Mouse (Mus musculus) ZHBTc4 (cell line): ENCODE measurements around the gene Dcun1d2.
A peak's percentile ranks its signal among the peaks of the same experiment; 100 is the strongest.
"Not testable (repeated sequence)": the region's sequence is repeated elsewhere in the genome, so short reads cannot be mapped to it uniquely, and the experiment has no call there.

ENCODE experiments used
- DNase-seq: peaks from one replicate; pipeline ENCODE4 v3.0.0-alpha.2; 2011; ENCODE audit warnings: low read depth, low spot score

Gene Dcun1d2

DNA sequence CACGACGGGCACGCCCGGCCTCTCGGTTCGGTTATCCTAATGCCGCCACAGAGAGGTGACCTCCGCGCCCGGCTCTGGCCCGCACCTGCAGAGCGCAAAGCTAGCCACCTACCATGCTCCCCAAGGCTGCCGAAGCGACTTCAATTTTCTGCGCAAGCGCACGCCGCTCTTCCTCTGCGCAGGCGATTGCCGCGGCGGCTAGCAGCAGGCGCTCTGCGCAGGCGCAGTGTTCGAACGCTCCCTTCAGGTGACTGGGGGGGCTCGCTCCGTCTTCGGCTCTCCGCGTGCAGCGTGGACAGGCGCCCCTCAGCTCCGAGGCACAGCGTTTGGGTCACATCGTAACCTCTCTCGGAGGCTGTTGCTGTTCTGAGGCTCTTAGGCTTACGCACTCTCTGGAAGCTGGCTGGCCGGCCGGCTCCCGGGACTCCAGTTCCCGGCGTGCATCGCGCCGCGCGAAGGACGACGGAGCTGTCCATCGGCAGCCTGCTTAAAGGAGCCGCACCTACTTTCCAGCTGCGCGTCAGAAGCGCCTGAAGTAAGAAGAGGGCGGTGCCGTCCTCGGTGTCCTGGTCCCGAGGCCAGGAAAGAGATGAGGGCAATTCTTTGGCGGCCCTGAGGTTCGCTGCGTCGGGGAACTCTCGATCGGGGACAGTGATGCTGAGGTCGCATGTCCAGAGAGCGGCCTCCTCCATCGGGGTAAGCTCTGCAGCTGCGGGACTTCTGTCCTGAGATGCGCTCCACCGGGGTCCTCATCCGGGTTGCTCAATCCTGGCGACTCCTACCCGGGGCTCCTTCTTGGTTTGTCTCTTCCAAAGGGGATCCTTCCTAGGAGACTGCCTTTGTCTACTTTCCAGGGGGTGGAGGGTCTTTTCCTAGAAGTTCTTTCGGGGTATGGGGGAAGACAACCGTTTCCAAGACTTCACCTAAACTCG is at the start of gene Dcun1d2, which contains the start of gene Tmco3:
Dcun1d2 (minus strand) TSS at position 440 of the 932 bp plus-strand sequence.
Tmco3 (plus strand) TSS at position 499 of the 932 bp plus-strand sequence.
- peak; percentile 98 for DNase-seq

DNA sequence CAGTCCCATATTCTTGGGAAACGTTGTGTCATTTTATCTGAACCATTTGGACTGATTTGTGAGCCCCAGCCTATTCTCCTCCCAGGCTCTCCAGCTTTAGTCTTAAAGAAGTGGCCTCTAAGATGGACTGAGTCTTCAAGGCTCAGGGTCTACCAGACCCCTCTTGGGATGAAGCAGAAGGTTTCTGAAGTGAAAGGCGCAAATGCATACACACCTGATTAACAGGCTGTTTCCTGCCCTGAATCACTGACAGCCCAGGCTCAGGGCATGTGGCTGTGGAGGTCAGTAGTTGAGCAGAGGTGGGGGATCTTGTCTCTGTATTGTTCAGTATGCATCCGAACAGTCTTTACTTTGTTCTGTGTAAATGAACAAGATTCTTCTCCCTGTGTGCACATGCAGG is 49.7 kb upstream of the Dcun1d2 start:
- no peak for DNase-seq

DNA sequence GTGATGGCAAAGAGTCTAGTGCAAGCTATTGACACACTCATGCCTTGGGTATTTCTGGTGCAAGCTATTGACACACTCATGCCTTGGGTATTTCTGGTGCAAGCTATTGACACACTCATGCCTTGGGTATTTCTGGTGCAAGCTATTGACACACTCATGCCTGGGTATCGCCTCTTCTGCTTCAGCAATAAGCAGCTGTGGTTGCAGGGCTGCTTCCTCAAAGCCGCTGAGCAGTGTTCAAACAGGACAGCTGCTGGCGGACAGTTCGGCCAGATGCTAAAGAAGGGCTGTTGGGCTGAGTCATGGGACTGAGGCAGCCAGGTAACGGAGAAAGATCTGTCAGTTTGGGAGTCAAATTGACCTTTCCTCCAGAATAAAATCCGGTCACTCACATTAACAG is 49.3 kb upstream of the Dcun1d2 start:
- not testable (repeated sequence) for DNase-seq

DNA sequence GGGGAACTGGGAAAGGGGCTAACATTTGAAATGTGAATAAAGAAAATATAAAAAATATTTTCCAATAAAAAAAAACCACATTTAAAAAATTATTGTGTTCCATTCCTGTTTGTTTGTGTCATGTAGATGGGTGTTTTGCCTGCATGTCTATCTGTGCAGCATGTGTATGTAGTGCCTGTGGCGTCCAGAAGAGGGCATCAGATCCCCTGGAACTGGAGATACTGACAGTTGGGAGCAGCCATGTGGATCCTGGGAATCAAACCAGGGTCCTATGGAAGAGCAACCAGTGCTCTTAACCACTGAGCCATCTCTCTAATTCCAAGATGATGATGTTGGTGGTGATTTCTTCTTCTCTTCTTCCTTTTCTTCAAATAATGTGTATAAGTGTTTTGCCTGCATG is 46.7 kb upstream of the Dcun1d2 start:
- peak; percentile 71 for DNase-seq

DNA sequence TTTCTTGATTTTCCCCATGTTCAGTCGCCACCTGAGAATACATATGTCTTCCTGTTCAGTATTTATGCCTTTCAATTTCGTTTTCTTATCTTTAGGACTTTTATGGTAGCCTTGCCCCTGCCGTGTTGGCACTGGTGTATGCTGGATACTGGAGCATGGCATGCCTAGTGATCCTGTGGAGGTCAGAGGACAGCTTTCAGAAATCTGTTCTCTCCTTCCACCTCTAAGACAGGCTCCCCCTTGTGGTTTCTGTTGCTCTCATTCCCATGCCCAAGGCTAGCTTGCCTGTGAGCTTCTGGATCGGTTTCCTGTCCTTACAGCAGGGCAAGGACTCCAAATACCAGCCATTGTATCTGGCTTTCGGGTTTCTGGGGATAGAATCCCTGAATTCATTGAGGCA is 38.7 kb upstream of the Dcun1d2 start:
- DNase-seq, result peak; percentile 74

DNA sequence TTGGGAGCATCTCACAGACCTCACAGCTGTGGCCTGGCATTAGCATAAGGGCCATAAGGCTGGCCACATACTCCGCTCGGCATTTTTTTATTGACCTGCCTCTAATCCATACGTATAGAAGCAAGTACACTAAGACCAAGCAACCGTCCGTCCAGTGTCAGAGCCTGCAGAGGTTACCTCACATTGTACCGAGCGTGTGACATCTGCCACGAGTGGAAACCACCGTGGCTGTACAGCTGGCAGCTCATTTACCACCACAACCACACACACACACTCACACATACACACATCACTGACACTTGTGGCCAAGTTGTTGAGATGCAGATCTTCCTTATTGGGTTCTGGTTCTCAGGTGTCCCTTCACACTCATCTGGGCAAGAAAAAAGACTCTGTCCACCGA is 28.7 kb upstream of the Dcun1d2 start:
- DNase-seq, result no peak

DNA sequence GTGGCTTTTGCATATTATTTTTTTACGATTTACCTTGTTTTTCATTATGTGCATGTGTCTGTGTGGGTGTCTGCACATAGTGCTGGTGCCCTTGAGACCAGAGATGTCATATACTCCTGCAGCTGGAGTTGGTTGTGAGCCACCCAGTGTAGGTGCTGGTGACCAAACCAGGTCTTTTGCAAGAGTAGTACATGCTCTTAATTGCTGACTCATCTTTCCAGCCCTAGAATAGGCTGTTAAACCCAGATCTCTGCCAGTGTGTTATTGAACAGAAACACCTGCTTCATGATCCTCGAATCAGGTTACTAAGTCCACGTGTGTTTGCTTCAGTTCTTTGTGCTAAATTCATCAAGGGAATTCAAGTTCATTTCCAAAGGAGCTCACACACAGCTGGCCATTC is 27.0 kb upstream of the Dcun1d2 start:
- DNase-seq, result no peak

DNA sequence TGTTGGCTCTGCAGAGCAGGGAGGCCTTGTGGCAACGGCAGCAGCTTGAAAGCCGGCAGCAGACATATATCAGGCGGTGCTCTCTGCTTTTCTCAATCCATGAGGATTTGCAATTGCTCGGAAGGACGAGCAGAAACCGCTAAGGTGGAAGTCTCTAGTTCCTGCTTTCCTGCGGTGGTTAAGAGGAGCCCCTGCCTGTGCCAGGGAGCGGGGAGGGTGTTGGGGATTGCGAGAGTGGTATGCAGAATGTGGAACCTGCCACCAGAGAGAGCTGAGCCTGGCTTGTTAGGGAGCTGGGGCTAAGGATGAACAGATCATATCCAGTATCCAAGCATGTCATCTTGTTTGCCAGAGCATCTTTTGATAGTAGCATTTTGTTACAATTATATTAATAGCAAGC is 19.0 kb upstream of the Dcun1d2 start:
- DNase-seq, result no peak

DNA sequence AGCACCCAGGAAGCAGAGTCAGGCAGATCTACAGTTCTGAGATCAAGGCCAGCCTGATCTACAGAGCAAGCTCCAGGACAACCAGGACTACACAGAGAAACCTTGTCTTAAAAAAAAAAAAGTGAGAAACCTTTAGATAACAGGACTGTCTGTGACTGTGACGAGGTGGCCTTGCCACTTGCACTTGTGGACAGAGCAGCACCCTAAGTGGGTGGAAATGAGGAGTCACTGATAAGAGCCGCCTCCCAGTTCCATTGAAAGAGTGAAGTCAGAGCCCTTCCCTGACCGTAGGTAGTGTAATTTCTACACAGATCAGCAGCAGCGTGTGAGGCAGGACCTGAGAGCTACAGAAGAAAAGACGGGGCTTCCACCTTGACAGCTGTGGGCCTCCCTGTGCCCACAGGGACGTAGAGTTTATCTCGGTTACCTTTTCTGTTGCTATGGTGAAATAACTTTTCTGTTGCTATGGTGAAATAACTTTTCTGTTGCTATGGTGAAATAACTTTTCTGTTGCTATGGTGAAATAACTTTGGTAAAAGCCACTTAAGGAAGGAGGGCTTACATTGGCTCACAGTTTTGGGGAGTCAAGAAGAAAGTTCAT is 18.5 kb upstream of the Dcun1d2 start:
- DNase-seq, result no peak

DNA sequence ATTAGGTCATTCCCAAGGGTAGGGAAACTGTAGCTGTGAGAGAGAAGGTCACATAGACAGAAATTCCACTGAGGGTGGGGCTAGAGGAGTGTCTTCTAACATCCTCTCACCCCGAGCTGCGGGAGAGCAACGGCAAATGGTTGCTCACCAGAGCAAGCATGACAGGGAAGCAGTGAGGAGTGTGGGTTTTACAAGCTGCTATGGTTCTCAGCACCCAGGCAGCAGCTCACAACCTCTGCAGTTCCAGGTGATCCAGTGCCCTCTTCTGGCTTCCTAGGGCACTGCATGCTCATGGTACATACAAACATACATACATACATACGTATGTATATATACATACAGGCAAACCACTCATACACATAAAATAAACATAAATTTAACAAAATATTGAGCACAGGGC is 18.0 kb upstream of the Dcun1d2 start:
- DNase-seq, result peak; percentile 80

DNA sequence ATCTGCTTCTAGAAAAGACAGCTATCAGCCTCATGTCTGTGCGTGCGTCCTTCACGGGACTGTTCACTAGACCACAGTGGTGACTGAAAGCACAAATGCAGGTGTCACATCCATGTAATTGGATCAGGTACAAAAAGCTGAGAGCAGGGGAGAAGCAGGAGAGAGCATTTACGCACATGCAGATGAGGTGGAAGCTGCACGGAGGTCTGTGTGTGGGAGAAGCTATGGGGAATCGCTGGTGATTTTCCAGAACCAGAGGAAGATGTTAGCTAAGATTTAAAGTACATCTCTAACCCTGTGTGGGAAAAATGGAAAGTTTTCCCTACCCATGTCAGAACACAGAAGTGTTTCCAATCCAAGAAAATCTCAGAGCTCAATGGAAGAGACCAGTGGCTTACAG is 17.5 kb upstream of the Dcun1d2 start:
- DNase-seq, result no peak

DNA sequence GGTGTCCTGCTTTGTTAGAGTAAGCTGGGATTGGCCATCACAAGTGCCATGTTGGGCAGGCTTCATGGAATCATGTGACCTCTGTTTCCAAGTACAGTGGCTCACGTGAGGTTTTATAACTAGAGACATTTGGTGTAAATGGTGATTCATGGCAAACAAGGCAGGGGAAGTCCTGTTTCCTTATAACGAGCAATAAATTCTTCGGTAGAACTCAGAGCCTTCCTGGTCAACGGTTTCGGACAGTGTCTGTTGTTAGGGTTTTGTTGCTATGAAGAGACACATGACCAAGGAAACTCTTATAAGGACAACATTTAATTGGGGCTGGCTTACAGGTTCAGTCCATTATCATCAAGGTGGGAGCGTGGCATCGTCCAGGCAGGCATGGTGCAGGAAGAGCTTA is 13.1 kb upstream of the Dcun1d2 start:
- no peak for DNase-seq

DNA sequence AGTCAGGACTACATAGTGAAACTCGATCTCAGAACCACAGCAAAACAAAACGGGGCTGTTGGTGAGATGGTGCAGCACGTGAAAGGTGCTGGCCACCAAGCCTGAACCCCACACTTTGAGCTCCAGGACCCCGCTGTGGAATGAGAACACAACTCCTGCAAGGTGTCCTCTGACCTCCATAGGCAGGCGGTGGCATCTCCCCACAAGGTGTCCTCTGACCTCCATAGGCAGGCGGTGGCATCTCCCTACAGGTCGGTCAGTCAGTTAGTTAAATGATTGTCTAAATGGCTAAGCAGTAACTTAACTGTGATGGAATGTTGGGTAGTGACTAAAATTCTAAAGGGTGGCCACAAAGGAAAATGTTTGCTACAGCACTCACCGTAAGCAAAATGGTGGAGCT is 11.6 kb upstream of the Dcun1d2 start:
- no peak for DNase-seq

DNA sequence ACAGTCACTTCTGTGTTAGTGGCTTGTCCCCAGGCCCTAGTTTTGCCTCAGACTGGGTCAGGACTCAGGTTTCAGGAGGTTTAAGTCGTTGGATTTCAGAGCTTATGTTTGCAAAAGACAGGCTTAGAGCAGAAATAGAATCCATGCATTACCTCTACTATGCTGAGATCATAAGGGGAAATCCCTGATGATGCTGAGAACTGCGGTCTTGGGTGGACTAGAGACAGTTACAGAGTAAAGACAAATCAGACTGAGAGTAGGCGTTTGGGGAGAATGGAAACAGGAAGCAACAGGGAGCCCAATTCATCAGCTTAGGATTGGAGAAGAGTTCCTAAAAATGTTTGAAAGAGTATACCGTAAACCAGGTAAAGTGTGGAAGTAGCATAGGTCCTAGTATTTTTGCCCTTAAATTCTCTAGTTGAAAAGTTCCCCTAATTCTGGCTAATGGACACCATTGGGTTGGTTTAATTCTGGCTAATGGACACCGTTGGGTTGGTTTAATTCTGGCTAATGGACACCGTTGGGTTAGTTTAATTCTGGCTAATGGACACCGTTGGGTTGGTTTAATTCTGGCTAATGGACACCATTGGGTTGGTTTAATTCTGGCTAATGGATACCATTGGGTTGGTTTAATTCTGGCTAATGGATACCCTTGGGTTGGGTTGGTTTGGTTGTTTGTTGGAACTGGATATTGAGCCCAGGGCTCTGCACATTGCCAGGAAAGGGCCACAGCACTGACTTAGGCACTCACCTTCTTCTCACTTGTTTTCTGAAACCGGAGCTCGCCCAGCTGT is 5.9 kb upstream of the Dcun1d2 start:
- DNase-seq, result no peak

DNA sequence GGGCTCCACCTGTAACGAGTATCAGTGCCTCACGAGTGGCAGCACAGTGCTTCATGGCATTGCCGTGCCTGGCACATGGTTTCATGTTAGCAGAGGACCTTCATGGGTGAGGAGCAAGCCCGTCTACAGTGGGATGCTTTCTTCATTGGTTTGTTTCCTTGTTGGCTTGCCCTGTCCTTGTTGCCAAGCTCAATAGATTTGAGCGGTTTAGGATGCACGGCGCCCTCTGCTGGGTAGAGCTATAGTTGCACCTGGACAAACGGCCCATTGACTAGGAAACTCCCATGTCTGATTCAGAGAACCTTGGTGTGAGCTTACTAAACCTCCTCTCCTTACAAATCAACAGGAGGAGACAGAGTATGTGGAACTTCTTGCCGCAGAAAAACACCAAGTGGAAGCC is 4.4 kb upstream of the Dcun1d2 start:
- peak; percentile 92 for DNase-seq

DNA sequence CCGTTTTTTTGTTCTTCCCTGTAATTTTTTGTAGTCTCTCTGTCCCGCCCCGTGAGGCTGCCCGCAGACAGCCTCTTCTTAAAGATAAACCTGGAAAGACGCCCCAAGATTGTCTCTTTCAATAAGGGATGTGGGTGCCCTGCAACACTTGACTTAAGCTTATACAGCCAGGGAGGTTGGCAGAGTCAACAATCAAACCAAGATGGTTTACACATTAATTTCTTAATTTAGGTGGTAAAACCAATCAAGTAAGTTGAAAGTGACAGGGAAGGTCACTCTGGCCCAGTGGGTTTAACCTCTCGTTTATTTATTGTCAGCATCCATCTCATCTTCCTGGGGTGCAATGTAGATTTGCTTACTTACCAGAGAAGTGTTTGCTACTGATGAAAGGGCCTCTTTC is 715 bp upstream of the Dcun1d2 start:
- no peak for DNase-seq

DNA sequence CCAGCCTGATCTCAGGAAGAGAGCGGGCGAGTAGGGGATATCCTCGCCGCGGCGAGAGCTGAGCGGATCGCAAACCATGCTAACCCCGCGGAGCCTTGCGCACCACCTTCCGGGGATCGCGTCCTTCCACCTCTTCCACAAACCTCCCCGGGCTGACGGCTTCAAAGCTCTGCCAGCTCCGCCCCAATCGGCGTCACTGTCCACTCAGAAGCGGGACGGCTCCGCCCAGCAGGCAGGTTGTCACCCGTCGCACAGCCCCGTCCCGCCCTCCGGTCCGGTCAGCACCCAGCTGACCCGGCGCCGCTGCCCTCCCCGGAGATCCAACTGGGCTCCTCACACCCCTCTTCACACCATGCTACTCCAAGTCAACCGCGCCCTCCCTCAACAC is 633 bp downstream of the Dcun1d2 start:
- DNase-seq, result peak; percentile 78

DNA sequence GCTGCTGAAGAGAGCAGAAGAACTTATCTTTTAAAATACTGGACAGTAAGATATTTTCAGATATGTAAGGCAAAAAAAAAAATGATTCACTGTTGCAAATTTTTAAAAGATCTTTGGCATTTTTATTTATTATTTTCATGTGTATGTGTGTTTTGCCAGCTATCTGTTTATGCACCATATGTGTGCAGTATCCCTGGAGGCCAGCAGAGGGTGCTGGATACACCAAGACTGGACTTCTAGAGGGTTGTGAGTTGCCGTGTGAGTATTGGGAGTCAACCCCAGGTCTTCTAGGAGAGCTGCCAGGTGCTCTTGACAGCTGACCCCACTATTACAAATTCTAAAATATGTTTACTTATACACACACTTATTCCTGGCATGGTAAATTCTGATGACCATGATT is 4.7 kb downstream of the Dcun1d2 start:
- peak; percentile 67 for DNase-seq

DNA sequence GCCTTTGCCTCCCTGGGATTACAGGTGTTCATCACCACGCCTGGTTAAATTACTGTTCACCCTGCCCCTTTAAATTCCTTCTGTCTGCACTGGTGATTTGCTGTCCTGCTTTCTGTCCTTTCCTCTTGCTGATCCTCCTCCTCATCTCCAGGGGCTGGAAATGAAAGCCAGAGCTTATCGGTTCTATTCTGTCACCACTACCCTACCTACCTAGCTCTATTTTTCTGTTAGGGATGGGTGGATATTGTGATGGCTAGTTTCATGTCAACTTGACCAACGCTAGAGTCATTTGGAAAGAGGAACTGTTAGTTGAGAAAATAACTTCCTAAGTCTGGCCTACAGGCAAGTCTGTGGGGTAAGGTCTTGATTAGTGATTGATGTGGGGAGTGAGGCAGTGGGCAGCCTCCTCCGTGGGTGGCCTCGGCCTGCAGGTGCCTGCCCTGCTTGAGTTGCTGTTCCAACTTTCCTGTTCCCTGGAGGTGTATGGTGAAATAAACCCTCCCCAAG is 10.9 kb downstream of the Dcun1d2 start:
- DNase-seq, result no peak

DNA sequence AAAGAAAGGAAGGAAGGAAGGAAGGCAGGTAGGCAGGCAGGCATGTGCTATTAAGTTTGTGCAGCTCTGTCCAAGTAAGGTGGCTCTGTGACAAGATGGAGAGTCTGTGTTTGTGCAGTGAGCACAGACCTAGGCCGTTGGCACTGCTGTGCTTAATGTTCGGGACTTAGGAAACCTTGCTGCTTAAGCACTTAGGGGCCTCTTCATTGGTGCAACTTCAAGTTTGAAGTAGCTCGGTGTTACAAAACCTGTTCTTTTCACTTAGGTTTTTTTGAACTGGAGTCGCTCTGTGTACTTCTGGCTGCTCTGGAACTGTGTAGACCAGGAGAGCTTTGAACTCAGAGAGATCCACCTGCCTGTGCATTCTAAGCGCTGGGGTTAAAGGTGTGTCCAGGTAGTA is 15.1 kb downstream of the Dcun1d2 start:
- no peak for DNase-seq

DNA sequence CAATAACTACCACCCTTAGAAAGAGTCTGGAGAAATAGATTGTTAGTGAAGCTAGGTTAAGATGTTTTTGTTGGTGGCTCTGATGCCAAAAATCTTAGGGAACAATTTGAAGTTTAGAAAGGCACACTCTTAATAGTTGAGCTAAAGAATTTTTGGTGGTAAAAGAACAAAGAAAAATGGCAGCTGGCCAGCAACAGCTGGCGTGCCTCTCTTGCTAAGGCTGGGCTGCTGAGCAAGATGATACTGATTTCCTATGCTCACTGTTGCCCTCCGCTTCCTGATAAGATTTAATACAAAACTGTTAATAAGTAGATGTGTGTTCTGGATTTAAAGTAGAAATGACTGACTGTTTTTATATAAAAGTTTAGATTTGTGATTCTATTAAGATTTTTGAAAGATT is 20.4 kb downstream of the Dcun1d2 start:
- DNase-seq, result no peak

DNA sequence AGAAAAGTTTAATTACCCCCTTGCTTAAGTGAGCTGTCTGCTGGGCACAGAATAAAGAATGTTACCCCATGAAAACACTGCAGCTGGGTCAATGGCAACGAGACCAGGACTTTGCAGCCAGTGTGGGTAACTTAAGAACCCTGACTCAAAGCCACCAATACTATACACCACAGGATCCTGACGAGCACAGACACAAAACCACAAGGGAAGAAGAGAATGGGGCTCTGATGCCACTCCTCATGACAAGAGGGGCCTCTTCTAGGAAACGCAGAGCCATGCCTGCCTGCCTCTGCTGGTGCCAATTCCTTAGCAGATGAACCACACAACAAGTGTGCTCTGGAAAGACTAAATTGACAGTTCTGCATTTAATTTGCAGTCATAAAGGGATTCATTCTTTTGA is 24.6 kb downstream of the Dcun1d2 start:
- DNase-seq, result no peak
